Mouse (Mus musculus) ZHBTc4 (cell line): ENCODE measurements around the gene Lysmd2.
"Not testable (repeated sequence)": the region's sequence is repeated elsewhere in the genome, so short reads cannot be mapped to it uniquely, and the experiment has no call there.

Source experiments
- DNase-seq: peaks from one replicate; pipeline ENCODE4 v3.0.0-alpha.2; 2011; ENCODE audit warnings: low read depth, low spot score

Gene Lysmd2

GRCm38 (mm10) chr9:75625556-75626307 lies at the start of gene Lysmd2:
Gene Lysmd2, plus strand, starts transcription at chr9:75625741.
- DNase-seq: peak; percentile 75

GRCm38 (mm10) chr9:75579321-75579720 lies 46.2 kb upstream of the Lysmd2 start:
- no peak for DNase-seq

- peak; percentile 58 for DNase-seq
These were observed 43.7 kb upstream of the Lysmd2 start for GRCm38 (mm10) chr9:75581694-75582350.

GRCm38 (mm10) chr9:75589850-75590790 lies 35.4 kb upstream of the Lysmd2 start:
- peak; percentile 26 for DNase-seq

- DNase-seq: peak; percentile 21
These were observed 32.1 kb upstream of the Lysmd2 start for GRCm38 (mm10) chr9:75593481-75593880.

GRCm38 (mm10) chr9:75597036-75597435 lies 28.5 kb upstream of the Lysmd2 start:
- no peak for DNase-seq

GRCm38 (mm10) chr9:75597596-75597995 lies 27.9 kb upstream of the Lysmd2 start:
- no peak for DNase-seq

GRCm38 (mm10) chr9:75599191-75599841 lies 26.2 kb upstream of the Lysmd2 start:
- no peak for DNase-seq

GRCm38 (mm10) chr9:75600166-75600934 lies 25.2 kb upstream of the Lysmd2 start:
- no peak for DNase-seq

- DNase-seq: no peak
These were observed 24.0 kb upstream of the Lysmd2 start for GRCm38 (mm10) chr9:75601510-75601909.

- DNase-seq: no peak
These were observed 18.0 kb upstream of the Lysmd2 start for GRCm38 (mm10) chr9:75607496-75607895.

- DNase-seq: no peak
These were observed 16.0 kb upstream of the Lysmd2 start for GRCm38 (mm10) chr9:75609505-75609904.

- DNase-seq: no peak
These were observed 15.6 kb upstream of the Lysmd2 start for GRCm38 (mm10) chr9:75609965-75610364.

GRCm38 (mm10) chr9:75610571-75611493 lies 14.7 kb upstream of the Lysmd2 start, which contains the start of gene Tmod2:
Gene Tmod2, minus strand, starts transcription at chr9:75611325.
- peak; percentile 72 for DNase-seq

- DNase-seq: no peak
These were observed 9.0 kb upstream of the Lysmd2 start for GRCm38 (mm10) chr9:75616560-75616959.

GRCm38 (mm10) chr9:75618836-75619400 lies 6.6 kb upstream of the Lysmd2 start:
- DNase-seq: no peak

GRCm38 (mm10) chr9:75619761-75620160 lies 5.8 kb upstream of the Lysmd2 start:
- DNase-seq: not testable (repeated sequence)

GRCm38 (mm10) chr9:75621428-75621827 lies 4.1 kb upstream of the Lysmd2 start:
- no peak for DNase-seq

GRCm38 (mm10) chr9:75624983-75625555 lies 472 bp upstream of the Lysmd2 start:
- no peak for DNase-seq
